Mouse (Mus musculus): ENCODE measurements around the gene Fam204a. TPM values are rescaled to one million over a fixed set of nuclear protein-coding genes. Genes with fewer than 3 reads are reported as not detected.

Gene Fam204a
- polyA plus RNA-seq, 1 experiment from 2014 or later: 59.2 TPM

DNA sequence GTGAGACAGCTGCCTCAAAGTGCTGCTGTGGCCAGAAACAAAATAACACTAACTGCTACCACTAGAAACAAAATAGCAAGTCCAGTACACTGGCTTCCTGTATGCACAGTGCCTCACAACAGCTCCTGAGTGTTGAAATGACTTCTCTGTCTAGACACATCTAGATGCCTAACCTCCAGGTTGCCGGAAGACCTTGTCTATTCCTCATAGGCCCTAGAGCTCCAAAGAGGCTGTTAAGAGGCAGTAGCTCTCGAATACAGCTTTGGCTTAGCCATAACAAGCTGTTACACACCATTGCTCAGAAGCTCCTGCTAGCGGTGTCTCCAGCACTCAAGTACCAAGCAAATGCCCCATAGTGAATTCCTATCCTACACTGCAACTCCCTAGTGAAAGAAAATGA lies 76.4 kb downstream of the Fam204a start:
- 73% methylated on average over 3 of the region's 3 CpGs for WGBS
- Histone ChIP-seq H3K27ac (replicated peaks) (no peak overlapping the region), H3K4me3 (no peak overlapping the region), H3K9me3 (replicated peaks) (no peaks in the 10 kb centered on the region), H3K27me3 (ENCODE audit: low read depth, poor library complexity, severe bottlenecking) (peaks cover 99% of the 10 kb centered on the region), H3K4me1 (peaks cover 22% of the 10 kb centered on the region), H3K36me3 (no peaks in the 10 kb centered on the region)
- no peak for DNase-seq (ENCODE audit: low spot score)

- no peak for DNase-seq (ENCODE audit: low spot score)
- peaks cover 22% of the 10 kb centered on the region for H3K4me1 ChIP-seq
- no peak overlapping the region for H3K4me3 ChIP-seq
- peaks cover 99% of the 10 kb centered on the region for H3K27me3 ChIP-seq (ENCODE audit: low read depth, poor library complexity, severe bottlenecking)
- 46% methylated on average over 13 of the region's 13 CpGs for WGBS
- H3K9me3 ChIP-seq (replicated peaks): no peaks in the 10 kb centered on the region
- H3K27ac ChIP-seq (replicated peaks): no peak overlapping the region
- H3K36me3 ChIP-seq: no peaks in the 10 kb centered on the region
Observed at GRCm38 (mm10) chr19:60149078-60149960, 77.2 kb downstream of the Fam204a start.

Other genes with a start within 250 kb of the Fam204a start
- gene Prlhr, start 241.6 kb upstream of the Fam204a start, polyA plus RNA-seq (2016; fragmentation: Nextera tagmentation; extraction: Ambion mirVana): not detected in 2 replicates

Data from midbrain, embryonic 10.5 days (tissue).